Mouse (Mus musculus): Measurements from ENCODE around the gene Ascl3.

DNA sequence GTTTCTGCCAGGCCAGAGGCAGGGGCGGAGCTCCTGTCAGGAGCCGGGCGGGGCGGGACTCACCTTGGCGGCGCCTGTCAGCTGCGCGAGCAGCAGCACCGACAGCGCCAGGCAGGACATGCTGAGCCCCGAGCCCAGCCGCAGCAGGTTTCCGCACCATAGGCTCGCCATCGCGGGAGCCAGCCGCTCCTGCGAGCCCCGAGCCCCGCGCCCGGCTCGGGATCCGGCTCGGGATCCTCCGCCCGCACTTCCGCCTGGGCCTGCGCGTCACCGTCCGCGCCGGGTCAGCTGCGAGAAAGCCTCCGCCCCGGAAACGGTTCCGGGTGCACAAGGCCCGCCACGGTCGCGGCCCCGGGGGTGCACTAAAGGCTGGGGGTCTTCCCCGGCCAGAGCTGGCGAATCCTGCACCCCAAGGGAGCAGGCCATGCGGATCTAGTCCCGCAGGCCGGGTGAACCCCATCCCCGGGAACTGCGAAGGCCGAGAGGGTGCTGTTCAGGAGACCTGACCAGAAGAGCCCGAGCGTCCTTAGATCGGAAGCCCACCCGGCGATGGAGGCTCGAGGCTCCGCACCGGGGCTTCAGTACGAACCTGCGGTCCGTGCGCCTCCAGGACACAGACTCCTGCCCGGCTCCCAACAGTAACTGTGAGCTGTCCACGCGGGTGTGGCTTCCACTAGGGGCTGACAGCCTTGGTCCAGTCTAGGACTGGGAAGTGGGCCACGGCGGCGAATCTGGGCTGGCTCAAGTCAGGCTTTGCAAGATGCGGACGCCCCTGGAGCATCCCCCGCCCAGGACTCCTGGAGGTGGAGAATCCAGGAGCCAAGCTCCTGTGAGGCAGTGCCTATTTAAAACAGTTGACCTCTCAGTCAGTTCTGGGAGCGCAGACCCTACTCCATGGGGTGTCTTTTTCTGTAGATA lies 20.7 kb upstream of the Ascl3 start, which contains the start of gene Tmem9b:
- TF ChIP-seq CTCF (IDR thresholded peaks at IDR 0.05; ENCODE audit: low read depth, low read length) (no peak), POLR2A (IDR thresholded peaks at IDR 0.05; ENCODE audit: insufficient read depth, low read length) (no peak)
